Mouse (Mus musculus) kidney, adult 18-20 months (tissue): ENCODE results near the gene Tnks1bp1.

Experiments
- DNase-seq: peaks from one replicate; pipeline ENCODE4 v3.0.0; 2021

The Tnks1bp1 gene

GRCm38 (mm10) chr2:85095906-85096305 lies 48.1 kb downstream of the Tnks1bp1 start:
- no peak for DNase-seq

- no peak for DNase-seq
Observed at GRCm38 (mm10) chr2:85098014-85098413, 50.2 kb downstream of the Tnks1bp1 start.

- peak; percentile 75 for DNase-seq
Observed at GRCm38 (mm10) chr2:85098824-85099511, 51.1 kb downstream of the Tnks1bp1 start.

GRCm38 (mm10) chr2:85103201-85103600 lies 55.4 kb downstream of the Tnks1bp1 start:
- no peak for DNase-seq

GRCm38 (mm10) chr2:85105426-85106013 lies 57.7 kb downstream of the Tnks1bp1 start:
- no peak for DNase-seq

GRCm38 (mm10) chr2:85106068-85106790 lies 58.4 kb downstream of the Tnks1bp1 start:
- no peak for DNase-seq

GRCm38 (mm10) chr2:85106941-85107340 lies 59.1 kb downstream of the Tnks1bp1 start:
- DNase-seq = no peak

- DNase-seq = no peak
Observed at GRCm38 (mm10) chr2:85110288-85110875, 62.6 kb downstream of the Tnks1bp1 start.
